Mouse (Mus musculus): Measurements from ENCODE around the gene Usp46.

GRCm38 (mm10) chr5:74034177-74034576 lies 34.1 kb downstream of the Usp46 start:
- TF ChIP-seq CTCF (IDR thresholded peaks at IDR 0.05; ENCODE audit: low read depth, low read length): no peak
- no peak for TF ChIP-seq POLR2A (IDR thresholded peaks at IDR 0.05; ENCODE audit: borderline replicate concordance, low read depth, low read length)
